ENCODE assay signal across 9 mouse cellular contexts in genomic region chr12:112797672-112798331, GRCm38 (mm10). TPM values are rescaled to one million over a fixed set of nuclear protein-coding genes. Genes with fewer than 3 reads are reported as not detected.
DNase-seq lines count a peak whose midpoint lies in the region; ATAC-seq and TF ChIP-seq lines count a peak whose summit lies in the region.
"Had no signal": no experiment of that assay in that cellular context is flagged by ENCODE, and none has a peak within 500 bp of the region (broad histone marks: within the 10 kb centered on the region; RNA-seq: fewer than 3 reads in every experiment).

No protein-coding gene starts in this region.

- peak; percentile 55 for ATAC-seq in forebrain, postnatal 0 days
- no peak; the same call in 1 of the 2 replicates for ATAC-seq in forebrain, embryonic 15.5 days (replicated peaks)
- peak; percentile 12; the same call in 1 of the 2 replicates for ATAC-seq in stomach, embryonic 16.5 days (ENCODE audit: insufficient read depth, low FRiP score)
- ATAC-seq in inflammation-experienced regulatory T-cells, adult 6 months: no peak

- WGBS in forebrain, postnatal 0 days: 45% methylated on average over 15 of the region's 15 CpGs
- 61% methylated on average over 15 of the region's 15 CpGs for WGBS in forebrain, embryonic 15.5 days
- WGBS in stomach, embryonic 16.5 days: 31% methylated on average over 15 of the region's 15 CpGs

- no peak overlapping the region for H3K9ac ChIP-seq in forebrain, postnatal 0 days
- no peak overlapping the region for H3K9ac ChIP-seq in forebrain, embryonic 15.5 days (replicated peaks)
- peak overlapping the region; percentile 53; the same call in 1 of the 2 replicates for H3K9ac ChIP-seq in stomach, embryonic 16.5 days (ENCODE audit: low read length)

- no peak overlapping the region for H3K4me2 ChIP-seq in forebrain, postnatal 0 days (ENCODE audit: low read depth)
- no peak overlapping the region for H3K4me2 ChIP-seq in forebrain, embryonic 15.5 days (replicated peaks)
- H3K4me2 ChIP-seq in stomach, embryonic 16.5 days (ENCODE audit: low read depth, low read length): peak overlapping the region; percentile 29; the same call in 1 of the 2 replicates

- no peaks in the 10 kb centered on the region for H3K36me3 ChIP-seq in forebrain, postnatal 0 days (ENCODE audit: insufficient read depth)
- no peaks in the 10 kb centered on the region for H3K36me3 ChIP-seq in forebrain, embryonic 15.5 days
- no peaks in the 10 kb centered on the region for H3K36me3 ChIP-seq in C2C12 (ENCODE audit: control insufficient read depth, insufficient read depth)
- H3K36me3 ChIP-seq in stomach, embryonic 16.5 days (ENCODE audit: control insufficient read depth, insufficient read depth, low read length): no peaks in the 10 kb centered on the region

- peaks cover 4% of the 10 kb centered on the region; the same call in 1 of the 2 replicates for H3K4me1 ChIP-seq in forebrain, postnatal 0 days (ENCODE audit: insufficient read depth)
- H3K4me1 ChIP-seq in forebrain, embryonic 15.5 days: peaks cover 28% of the 10 kb centered on the region
- peaks cover 75% of the 10 kb centered on the region for H3K4me1 ChIP-seq in stomach, embryonic 16.5 days (ENCODE audit: control insufficient read depth, insufficient read depth, low read length)

- H3K9me3 ChIP-seq in forebrain, postnatal 0 days (ENCODE audit: low read length): no peaks in the 10 kb centered on the region
- H3K9me3 ChIP-seq in forebrain, embryonic 15.5 days: no peaks in the 10 kb centered on the region
- no peaks in the 10 kb centered on the region for H3K9me3 ChIP-seq in stomach, embryonic 16.5 days (replicated peaks; ENCODE audit: control insufficient read depth, low read length)

- no peak overlapping the region for H3K27ac ChIP-seq in forebrain, postnatal 0 days (ENCODE audit: low read depth, low read length)
- no peak overlapping the region for H3K27ac ChIP-seq in forebrain, embryonic 15.5 days (replicated peaks)
- peak overlapping the region; percentile 68 for H3K27ac ChIP-seq in stomach, embryonic 16.5 days (ENCODE audit: low read length)

- no peaks in the 10 kb centered on the region; the same call in none of the 2 replicates for H3K27me3 ChIP-seq in forebrain, postnatal 0 days (ENCODE audit: insufficient read depth, low read length)
- H3K27me3 ChIP-seq in forebrain, embryonic 15.5 days: peaks cover 14% of the 10 kb centered on the region; the same call in 1 of the 2 replicates
- no peaks in the 10 kb centered on the region for H3K27me3 ChIP-seq in C2C12 (ENCODE audit: control insufficient read depth, insufficient read depth, insufficient read length)
- peaks cover 14% of the 10 kb centered on the region for H3K27me3 ChIP-seq in stomach, embryonic 16.5 days (ENCODE audit: control insufficient read depth, insufficient read depth, low read length)

- peaks cover 50% of the 10 kb centered on the region for H3K79me2 ChIP-seq in C2C12 (ENCODE audit: control insufficient read depth, insufficient read depth)

- H3ac ChIP-seq in C2C12 (ENCODE audit: control insufficient read depth, insufficient read length, low read depth): peak overlapping the region; percentile 53

- intact Hi-C loops in left cerebral cortex, postnatal 25 days (cut with DNase I): no loop called here

- TF ChIP-seq CTCF in forebrain, postnatal 0 days (IDR thresholded peaks at IDR 0.05; ENCODE audit: low read depth): no peak
- TF ChIP-seq CTCF in C2C12 (IDR thresholded peaks at IDR 0.05; ENCODE audit: control insufficient read depth, insufficient read depth, insufficient read length): no peak

- peak; percentile 55 for DNase-seq in forebrain, postnatal 0 days
- peak; percentile 50 to 76 for DNase-seq in frontal cortex, adult 2 months (ENCODE audit: extremely low spot score in 1 of 2, low spot score in 1 of 2)
- DNase-seq in left cerebral cortex, postnatal 25 days (ENCODE audit: low spot score in 2 of 2): peak; percentile 49 to 83
- DNase-seq in kidney, adult 18-20 months: no peak

- H3K79me3 ChIP-seq in C2C12 (ENCODE audit: low read depth): peaks cover 12% of the 10 kb centered on the region

- no peak overlapping the region for H3K4me3 ChIP-seq in forebrain, postnatal 0 days (ENCODE audit: low read depth, low read length)
- no peak overlapping the region for H3K4me3 ChIP-seq in forebrain, embryonic 15.5 days
- H3K4me3 ChIP-seq in C2C12 (ENCODE audit: insufficient read depth, poor library complexity, severe bottlenecking): no peak overlapping the region
- H3K4me3 ChIP-seq in stomach, embryonic 16.5 days (replicated peaks; ENCODE audit: low read length): no peak overlapping the region
- H3K4me3 ChIP-seq: erythroblast, embryonic 14.5 days had no signal

TF ChIP-seq in C2C12, 6 proteins besides CTCF, POLR2A, EP300 and RAD21:
- TF ChIP-seq MYOG (IDR thresholded peaks at IDR 0.05; ENCODE audit: control insufficient read depth, extremely low read depth, insufficient read length) (no peak), CEBPB (IDR thresholded peaks at IDR 0.05; ENCODE audit: low read depth) (no peak), MYOD1 (IDR thresholded peaks at IDR 0.05; ENCODE audit: control insufficient read depth, insufficient read length, low read depth) (peak; percentile 94), USF1 (IDR thresholded peaks at IDR 0.05; ENCODE audit: low read depth) (no peak), FOSL1 (IDR thresholded peaks at IDR 0.05; ENCODE audit: insufficient read depth, low read length, poor library complexity, severe bottlenecking) (peak; percentile 90), MAX (IDR thresholded peaks at IDR 0.05) (peak; percentile 72)

RNA-seq across cellular contexts. Expression of gene Ahnak2, which starts 4.7 kb away (rescaled TPM):
- total RNA-seq in forebrain, postnatal 0 days (2014; rRNA removed): 2.5 and 3.0 TPM in 2 replicates
- 0.88 and 1.3 TPM in 2 replicates for polyA plus RNA-seq in forebrain, postnatal 0 days (2015; fragmentation: Nextera tagmentation; extraction: Ambion mirVana)
- 0.92 and 1.1 TPM in 2 replicates for polyA plus RNA-seq in forebrain, embryonic 15.5 days (2015; fragmentation: Nextera tagmentation; extraction: Ambion mirVana)
- polyA plus RNA-seq in C2C12 (2012; fragmentation: generic; extraction: Trizol): 15.8 TPM
- polyA plus RNA-seq in frontal cortex, adult 2 months (2012; rRNA removed): 1.5 and 1.9 TPM in 2 replicates
- total RNA-seq in left cerebral cortex, postnatal 25 days (2021): 1 to 10 TPM; 5.3 to 5.5 TPM
- 4.9 and 5.4 TPM in 2 replicates for polyA plus RNA-seq in stomach, embryonic 16.5 days (2015; fragmentation: Nextera tagmentation; extraction: Ambion mirVana)
- polyA plus RNA-seq in inflammation-experienced regulatory T-cells, adult 6 months (2017; shearing (Covaris generic)): not detected

RNA-seq across cellular contexts. Expression of gene Clba1, which starts 10.9 kb away (rescaled TPM):
- total RNA-seq in forebrain, postnatal 0 days (2014; rRNA removed): 17.6 and 19.5 TPM in 2 replicates
- polyA plus RNA-seq in forebrain, postnatal 0 days (2015; fragmentation: Nextera tagmentation; extraction: Ambion mirVana): 23.5 and 26.1 TPM in 2 replicates
- polyA plus RNA-seq in forebrain, embryonic 15.5 days (2015; fragmentation: Nextera tagmentation; extraction: Ambion mirVana): 16.9 and 18.5 TPM in 2 replicates
- 25.2 TPM for polyA plus RNA-seq in C2C12 (2012; fragmentation: generic; extraction: Trizol)
- 13.8 and 14.1 TPM in 2 replicates for polyA plus RNA-seq in frontal cortex, adult 2 months (2012; rRNA removed)
- total RNA-seq in left cerebral cortex, postnatal 25 days (2021): 10 to 100 TPM; 17.1 to 17.7 TPM
- 5.8 and 6.9 TPM in 2 replicates for polyA plus RNA-seq in stomach, embryonic 16.5 days (2015; fragmentation: Nextera tagmentation; extraction: Ambion mirVana)
- polyA plus RNA-seq in inflammation-experienced regulatory T-cells, adult 6 months (2017; shearing (Covaris generic)): under 1 TPM in 2 of 3 experiments, not detected in 1; 0.33 to 0.50 TPM
- polyA plus RNA-seq: erythroblast, embryonic 14.5 days had no signal

RNA-seq across cellular contexts. Expression of gene Cdca4, which starts 31.4 kb away (rescaled TPM):
- 28.8 and 31.3 TPM in 2 replicates for total RNA-seq in forebrain, postnatal 0 days (2014; rRNA removed)
- 29.7 and 33.0 TPM in 2 replicates for polyA plus RNA-seq in forebrain, postnatal 0 days (2015; fragmentation: Nextera tagmentation; extraction: Ambion mirVana)
- 81.3 and 82.0 TPM in 2 replicates for polyA plus RNA-seq in forebrain, embryonic 15.5 days (2015; fragmentation: Nextera tagmentation; extraction: Ambion mirVana)
- 61.9 TPM for polyA plus RNA-seq in C2C12 (2012; fragmentation: generic; extraction: Trizol)
- polyA plus RNA-seq in frontal cortex, adult 2 months (2012; rRNA removed): 10.2 and 10.6 TPM in 2 replicates
- 10 to 100 TPM in 1 of 2 experiments, 1 to 10 TPM in 1; 9.5 to 10.6 TPM for total RNA-seq in left cerebral cortex, postnatal 25 days (2021)
- 87.7 and 87.9 TPM in 2 replicates for polyA plus RNA-seq in stomach, embryonic 16.5 days (2015; fragmentation: Nextera tagmentation; extraction: Ambion mirVana)
- polyA plus RNA-seq in inflammation-experienced regulatory T-cells, adult 6 months (2017; shearing (Covaris generic)): 10 to 100 TPM; 67.6 to 86.3 (median 83.9) TPM

RNA-seq across cellular contexts. Expression of gene Pld4, which starts 37.3 kb away (rescaled TPM):
- total RNA-seq in forebrain, postnatal 0 days (2014; rRNA removed): 6.2 and 7.3 TPM in 2 replicates
- 8.0 and 8.1 TPM in 2 replicates for polyA plus RNA-seq in forebrain, postnatal 0 days (2015; fragmentation: Nextera tagmentation; extraction: Ambion mirVana)
- polyA plus RNA-seq in forebrain, embryonic 15.5 days (2015; fragmentation: Nextera tagmentation; extraction: Ambion mirVana): 5.3 and 6.2 TPM in 2 replicates
- polyA plus RNA-seq in C2C12 (2012; fragmentation: generic; extraction: Trizol): not detected
- 14.0 and 20.4 TPM in 2 replicates for polyA plus RNA-seq in frontal cortex, adult 2 months (2012; rRNA removed)
- 10 to 100 TPM in 1 of 2 experiments, 1 to 10 TPM in 1; 9.3 to 10.7 TPM for total RNA-seq in left cerebral cortex, postnatal 25 days (2021)
- polyA plus RNA-seq in stomach, embryonic 16.5 days (2015; fragmentation: Nextera tagmentation; extraction: Ambion mirVana): 13.7 and 17.1 TPM in 2 replicates
- polyA plus RNA-seq in inflammation-experienced regulatory T-cells, adult 6 months (2017; shearing (Covaris generic)): 1 to 10 TPM in 2 of 3 experiments, not detected in 1; 1.6 to 6.0 TPM

Comparison
In these comparisons a context has a peak if more than half of its experiments do, and no peak if none do; other contexts are left out.
1. ATAC-seq: peak in forebrain, postnatal 0 days (single experiment) and stomach, embryonic 16.5 days (single experiment); none in forebrain, embryonic 15.5 days (single experiment) and inflammation-experienced regulatory T-cells, adult 6 months (single experiment).